Mouse (Mus musculus): ENCODE data around the gene Sdcbp2. TPM values are rescaled to one million over a fixed set of nuclear protein-coding genes. Genes with fewer than 3 reads are reported as not detected.

Gene Sdcbp2
- polyA plus RNA-seq, 1 experiment from 2014 or later = 0.20 TPM

DNA sequence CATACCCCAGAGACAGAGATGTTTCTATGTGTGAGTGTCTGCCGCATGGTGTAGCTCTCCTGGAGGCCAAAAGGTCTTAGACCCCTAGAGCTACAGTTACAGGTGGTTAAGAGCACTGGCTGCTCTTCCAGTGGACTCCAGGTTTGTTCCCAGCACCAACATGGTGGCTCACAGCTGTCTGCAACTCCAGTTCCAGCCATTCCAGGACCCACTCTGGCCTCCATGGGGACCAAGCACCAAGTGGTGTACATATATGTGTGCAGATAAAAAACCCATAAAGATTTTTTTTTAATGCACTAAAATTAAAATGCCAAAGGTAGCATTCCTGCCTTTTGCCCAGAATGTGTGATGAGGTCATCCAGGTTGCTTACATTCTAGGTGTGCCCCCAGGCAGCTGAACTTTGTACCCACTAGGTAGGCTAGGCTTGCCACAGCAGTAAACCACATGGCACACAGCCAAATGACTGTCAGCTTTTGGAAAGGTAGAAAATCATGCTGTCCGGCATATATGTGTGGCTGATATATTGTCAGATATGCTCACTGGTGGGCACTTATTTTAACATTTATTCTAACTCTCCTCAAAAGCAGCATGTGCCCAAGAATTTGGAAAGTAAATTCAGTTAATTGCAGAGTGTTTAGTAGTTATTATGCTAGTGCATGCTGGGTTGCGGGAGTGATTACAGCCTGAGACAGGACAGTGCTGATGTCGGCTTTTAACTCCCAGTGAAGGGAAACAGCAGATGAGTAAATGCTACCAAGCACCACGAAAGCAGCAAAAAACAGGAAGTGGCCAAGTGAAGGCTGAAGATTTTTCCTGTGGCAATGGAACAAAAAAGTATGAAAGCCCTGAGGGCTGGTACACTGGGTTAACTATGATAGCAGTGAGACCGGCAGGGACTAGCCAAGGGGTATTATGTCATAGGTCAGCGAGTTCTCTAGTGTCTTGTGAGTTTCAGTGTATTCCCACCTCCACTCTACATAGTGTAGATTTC, 9.2 kb upstream of the Sdcbp2 start:
- Histone ChIP-seq H3K4me3 (ENCODE audit: low read depth, low read length) (no peak overlapping the region), H3K27me3 (ENCODE audit: insufficient read depth, low read length) (no peaks in the 10 kb centered on the region), H3K36me3 (replicated peaks; ENCODE audit: insufficient read depth, low read length) (peaks cover 28% of the 10 kb centered on the region), H3K9me3 (ENCODE audit: low read length) (no peaks in the 10 kb centered on the region), H3K4me1 (ENCODE audit: insufficient read depth) (peaks cover 5% of the 10 kb centered on the region), H3K9ac (replicated peaks) (no peak overlapping the region), H3K4me2 (ENCODE audit: low read depth, low read length) (no peak overlapping the region), H3K27ac (ENCODE audit: low read depth) (peak overlapping the region; percentile 73)
- WGBS (ENCODE audit: insufficient replicate concordance) = 43% methylated on average over 7 of the region's 7 CpGs
- TF ChIP-seq EP300 (IDR thresholded peaks at IDR 0.05; ENCODE audit: low read depth) (no peak), CTCF (IDR thresholded peaks at IDR 0.05; ENCODE audit: low read depth) (no peak)
- ATAC-seq (peak; percentile 94), DNase-seq (peak; percentile 75)

DNA sequence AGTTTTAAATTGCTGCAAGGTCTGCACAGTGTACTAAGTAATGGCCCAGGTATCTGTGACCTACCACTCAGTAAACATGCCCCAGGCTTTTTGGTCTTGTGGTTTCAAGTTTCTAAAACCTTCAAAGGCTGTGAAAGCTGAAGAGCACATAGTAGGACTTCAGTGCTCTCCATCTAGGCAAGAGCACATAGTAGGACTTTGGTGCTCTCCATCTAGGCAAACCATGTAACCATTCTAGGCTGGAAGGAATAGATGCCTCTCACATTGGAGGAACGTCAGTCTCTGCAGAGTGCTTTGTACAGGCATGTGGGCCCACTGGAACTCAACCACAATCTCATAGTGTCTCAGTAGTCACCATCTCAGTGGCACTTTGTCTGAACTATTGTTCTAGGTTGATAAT, 8.4 kb upstream of the Sdcbp2 start:
- Histone ChIP-seq H3K4me1 (ENCODE audit: insufficient read depth) (peaks cover 5% of the 10 kb centered on the region), H3K27ac (ENCODE audit: low read depth) (peak overlapping the region; percentile 73; the same call in 1 of the 2 replicates), H3K36me3 (replicated peaks; ENCODE audit: insufficient read depth, low read length) (peaks cover 21% of the 10 kb centered on the region), H3K9ac (replicated peaks) (no peak overlapping the region), H3K9me3 (ENCODE audit: low read length) (no peaks in the 10 kb centered on the region), H3K27me3 (ENCODE audit: insufficient read depth, low read length) (no peaks in the 10 kb centered on the region), H3K4me3 (ENCODE audit: low read depth, low read length) (no peak overlapping the region), H3K4me2 (ENCODE audit: low read depth, low read length) (no peak overlapping the region)
- 86% methylated on average over 1 of the region's 1 CpGs for WGBS (ENCODE audit: insufficient replicate concordance)
- ATAC-seq (no peak), DNase-seq (no peak)
- TF ChIP-seq EP300 (IDR thresholded peaks at IDR 0.05; ENCODE audit: low read depth) = no peak
- no peak for TF ChIP-seq CTCF (IDR thresholded peaks at IDR 0.05; ENCODE audit: low read depth)

DNA sequence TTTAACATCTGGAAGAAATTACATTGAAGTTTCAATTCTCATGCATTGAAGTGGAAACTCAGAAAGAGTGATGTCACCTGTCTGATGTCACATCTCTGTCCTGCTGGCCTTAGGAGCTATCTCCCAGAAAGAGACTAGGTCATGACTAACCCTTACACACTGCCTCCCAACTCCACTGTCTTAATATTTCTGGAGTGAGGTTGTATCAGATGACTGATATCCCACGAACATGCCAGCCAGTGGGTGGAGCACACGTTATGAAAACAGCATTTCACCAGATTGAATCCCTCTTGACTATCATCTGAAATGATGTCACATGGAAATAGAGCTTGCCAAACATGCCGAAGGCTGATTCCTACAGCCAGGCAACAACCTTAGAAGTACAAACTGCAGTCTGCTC, 7.4 kb upstream of the Sdcbp2 start:
- Histone ChIP-seq H3K4me1 (ENCODE audit: insufficient read depth) (peaks cover 5% of the 10 kb centered on the region), H3K27me3 (ENCODE audit: insufficient read depth, low read length) (no peaks in the 10 kb centered on the region), H3K27ac (ENCODE audit: low read depth) (no peak overlapping the region), H3K9me3 (ENCODE audit: low read length) (no peaks in the 10 kb centered on the region), H3K4me2 (ENCODE audit: low read depth, low read length) (no peak overlapping the region), H3K4me3 (ENCODE audit: low read depth, low read length) (no peak overlapping the region), H3K9ac (replicated peaks) (no peak overlapping the region), H3K36me3 (replicated peaks; ENCODE audit: insufficient read depth, low read length) (peaks cover 20% of the 10 kb centered on the region)
- 63% methylated on average over 3 of the region's 3 CpGs for WGBS (ENCODE audit: insufficient replicate concordance)
- ATAC-seq (no peak), DNase-seq (no peak)
- no peak for TF ChIP-seq EP300 (IDR thresholded peaks at IDR 0.05; ENCODE audit: low read depth)
- TF ChIP-seq CTCF (IDR thresholded peaks at IDR 0.05; ENCODE audit: low read depth) = no peak

DNA sequence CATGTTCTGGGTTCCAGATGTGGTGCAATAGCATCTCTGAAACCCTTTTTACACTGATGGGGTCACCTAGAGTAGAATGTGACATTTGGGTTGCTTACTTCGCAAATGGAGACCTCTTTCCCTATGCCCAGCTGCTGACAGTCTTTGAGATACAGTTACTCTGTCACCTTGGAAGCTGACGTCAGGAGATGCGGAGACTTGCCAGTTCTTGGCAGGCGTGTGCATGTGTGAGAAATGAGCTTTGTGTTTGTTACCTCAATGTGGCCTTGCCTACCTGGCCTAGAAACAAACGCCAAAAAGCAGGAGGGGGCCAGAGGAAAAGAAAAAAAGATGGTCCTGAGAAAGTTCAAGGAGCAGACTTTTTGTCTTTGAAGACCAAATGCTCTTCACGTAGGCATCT, 5.6 kb upstream of the Sdcbp2 start:
- DNase-seq = no peak
- TF ChIP-seq EP300 (IDR thresholded peaks at IDR 0.05; ENCODE audit: low read depth) (no peak), CTCF (IDR thresholded peaks at IDR 0.05; ENCODE audit: low read depth) (no peak)
- ATAC-seq = no peak
- peaks cover 5% of the 10 kb centered on the region for H3K4me1 ChIP-seq (ENCODE audit: insufficient read depth)
- 78% methylated on average over 6 of the region's 6 CpGs for WGBS (ENCODE audit: insufficient replicate concordance)
- H3K9me3 ChIP-seq (ENCODE audit: low read length) = no peaks in the 10 kb centered on the region
- H3K9ac ChIP-seq (replicated peaks) = no peak overlapping the region
- no peaks in the 10 kb centered on the region for H3K27me3 ChIP-seq (ENCODE audit: insufficient read depth, low read length)
- H3K36me3 ChIP-seq (replicated peaks; ENCODE audit: insufficient read depth, low read length) = peaks cover 9% of the 10 kb centered on the region
- no peak overlapping the region for H3K4me3 ChIP-seq (ENCODE audit: low read depth, low read length)
- no peak overlapping the region for H3K4me2 ChIP-seq (ENCODE audit: low read depth, low read length)
- H3K27ac ChIP-seq (ENCODE audit: low read depth) = no peak overlapping the region

DNA sequence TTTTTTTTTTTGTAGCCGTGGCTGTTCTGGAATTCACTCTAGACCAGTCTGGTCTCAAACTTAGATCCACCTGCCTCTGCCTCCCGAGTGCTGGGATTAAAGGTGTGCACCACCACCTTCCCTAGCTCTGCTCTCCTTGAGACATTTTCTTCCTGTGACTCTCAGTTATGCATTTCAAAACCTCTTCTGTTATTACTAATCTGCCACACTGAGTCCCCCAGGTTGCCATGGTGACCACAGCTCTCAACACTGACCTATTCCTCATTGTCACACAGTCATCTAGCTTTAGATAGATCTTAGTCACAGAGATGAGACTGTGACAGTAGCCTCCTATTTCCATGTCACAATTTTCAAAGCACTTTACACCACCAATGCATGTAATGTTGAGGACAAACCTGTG, 3.0 kb upstream of the Sdcbp2 start:
- Histone ChIP-seq H3K27ac (ENCODE audit: low read depth) (no peak overlapping the region), H3K4me1 (ENCODE audit: insufficient read depth) (no peaks in the 10 kb centered on the region), H3K27me3 (ENCODE audit: insufficient read depth, low read length) (no peaks in the 10 kb centered on the region), H3K9me3 (ENCODE audit: low read length) (no peaks in the 10 kb centered on the region), H3K9ac (replicated peaks) (no peak overlapping the region), H3K4me3 (ENCODE audit: low read depth, low read length) (no peak overlapping the region), H3K36me3 (replicated peaks; ENCODE audit: insufficient read depth, low read length) (peaks cover 1% of the 10 kb centered on the region; the same call in 1 of the 2 replicates), H3K4me2 (ENCODE audit: low read depth, low read length) (no peak overlapping the region)
- ATAC-seq = no peak
- TF ChIP-seq CTCF (IDR thresholded peaks at IDR 0.05; ENCODE audit: low read depth) (no peak), EP300 (IDR thresholded peaks at IDR 0.05; ENCODE audit: low read depth) (no peak)
- no peak for DNase-seq
- WGBS (ENCODE audit: insufficient replicate concordance) = 72% methylated on average over 2 of the region's 2 CpGs

DNA sequence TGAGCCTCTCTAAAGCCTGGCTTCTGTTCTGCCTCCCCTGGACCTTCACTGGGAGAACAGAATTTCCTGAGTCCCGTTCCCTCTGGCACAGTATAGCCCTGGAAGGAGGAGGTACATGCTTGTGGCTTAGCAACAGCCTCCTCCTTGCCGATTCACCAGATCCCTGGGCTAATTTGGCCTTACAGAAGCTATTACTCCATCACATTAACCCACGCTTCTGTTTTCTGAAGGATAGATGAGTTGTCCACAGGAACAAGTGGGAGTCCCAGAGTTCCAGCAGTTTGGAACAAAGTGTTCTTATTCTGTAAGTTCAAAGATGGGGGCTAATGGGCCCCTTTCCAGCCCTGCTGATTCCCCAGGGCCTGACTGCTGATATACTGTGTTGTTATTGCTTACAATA, 1.2 kb downstream of the Sdcbp2 start:
- no peak overlapping the region for H3K4me3 ChIP-seq (ENCODE audit: low read depth, low read length)
- TF ChIP-seq EP300 (IDR thresholded peaks at IDR 0.05; ENCODE audit: low read depth) = no peak
- no peak for TF ChIP-seq CTCF (IDR thresholded peaks at IDR 0.05; ENCODE audit: low read depth)
- H3K27ac ChIP-seq (ENCODE audit: low read depth) = no peak overlapping the region
- no peaks in the 10 kb centered on the region for H3K36me3 ChIP-seq (replicated peaks; ENCODE audit: insufficient read depth, low read length)
- 66% methylated on average over 3 of the region's 3 CpGs for WGBS (ENCODE audit: insufficient replicate concordance)
- peaks cover 14% of the 10 kb centered on the region for H3K4me1 ChIP-seq (ENCODE audit: insufficient read depth)
- no peak overlapping the region for H3K4me2 ChIP-seq (ENCODE audit: low read depth, low read length)
- no peaks in the 10 kb centered on the region for H3K27me3 ChIP-seq (ENCODE audit: insufficient read depth, low read length)
- H3K9ac ChIP-seq (replicated peaks) = no peak overlapping the region
- ATAC-seq (no peak), DNase-seq (no peak)
- H3K9me3 ChIP-seq (ENCODE audit: low read length) = no peaks in the 10 kb centered on the region

Data from liver, postnatal 0 days (tissue).